Mouse (Mus musculus) olfactory bulb, adult 2 months (tissue): ENCODE results near the gene Stkld1. TPM values are rescaled to one million over a fixed set of nuclear protein-coding genes. Genes with fewer than 3 reads are reported as not detected.
A peak's percentile ranks its signal among the peaks of the same experiment; 100 is the strongest.

Experiments used
- H3K27ac ChIP-seq: fragments of 200-500 bp; 2 replicates; pipeline ENCODE4 v1.5.1; 2012; ENCODE audit warnings: low read depth, low read length; ENCODE audit not compliant: insufficient read depth
- H3K4me1 ChIP-seq: fragments of 200-500 bp; 2 replicates; pipeline ENCODE4 v1.6.1; 2012; ENCODE audit warnings: low read length; ENCODE audit not compliant: control insufficient read depth, insufficient read depth
- H3K4me3 ChIP-seq: fragments of 200-500 bp; 2 replicates; pipeline ENCODE4 v1.5.1; 2012; ENCODE audit warnings: mild to moderate bottlenecking, low read depth, low read length, moderate library complexity; ENCODE audit not compliant: insufficient read depth
- CTCF ChIP-seq: fragments of 200-500 bp; IDR thresholded peaks from 2 replicates; pipeline ENCODE4 v1.5.1; 2012; ENCODE audit warnings: low read depth, mild to moderate bottlenecking, low read length, moderate library complexity; ENCODE audit not compliant: insufficient read depth
- POLR2A ChIP-seq: fragments of 200-500 bp; IDR thresholded peaks from 2 replicates; pipeline ENCODE4 v1.6.1; 2012; ENCODE audit warnings: mild to moderate bottlenecking, low read depth, low read length, moderate library complexity; ENCODE audit not compliant: insufficient read depth
- WGBS: fragments of 180-500 bp; shearing (Covaris S2); methylation state at CpG from one replicate; pipeline ENCODE4 v1.1.7; 2018; 5-methylcytosine and 5-hydroxymethylcytosine counted together
- polyA plus RNA-seq: library from polyadenylated mRNA; stranded (reverse); fragments of >200 nt; gene quantifications from 2 replicates; pipeline ENCODE4 v1.2.4, GENCODE M21; 2012; ENCODE audit warnings: low replicate concordance; ENCODE audit not compliant: missing spikeins, insufficient read depth, insufficient read length

Gene Stkld1
- polyA plus RNA-seq, 1 experiment, result not detected

- no peak overlapping the region for H3K27ac ChIP-seq
- no peak overlapping the region for H3K4me3 ChIP-seq
- no peak for TF ChIP-seq CTCF
- no peak for TF ChIP-seq POLR2A
- no peaks in the 10 kb centered on the region for H3K4me1 ChIP-seq
- 79% methylated on average over 2 of the region's 2 CpGs for WGBS
Observed at GRCm38 (mm10) chr2:26954735-26955395, 21.0 kb downstream of the Stkld1 start.

GRCm38 (mm10) chr2:26956811-26957487 is 23.1 kb downstream of the Stkld1 start:
- Histone ChIP-seq H3K4me3 (no peak overlapping the region), H3K4me1 (0 out of 2 replicates have a peak, but pooled peaks cover 4% of the 10 kb centered on the region), H3K27ac (no peak overlapping the region)
- TF ChIP-seq CTCF (no peak), POLR2A (no peak)
- 95% methylated on average over 12 of the region's 12 CpGs for WGBS

- WGBS, result 85% methylated on average over 2 of the region's 2 CpGs
- H3K4me1 ChIP-seq, result 0 out of 2 replicates have a peak, but pooled peaks cover 4% of the 10 kb centered on the region
- H3K4me3 ChIP-seq, result no peak overlapping the region
- no peak overlapping the region for H3K27ac ChIP-seq
- TF ChIP-seq CTCF, result no peak
- no peak for TF ChIP-seq POLR2A
Observed at GRCm38 (mm10) chr2:26957488-26957859, 23.6 kb downstream of the Stkld1 start.

GRCm38 (mm10) chr2:26960756-26961155 is 26.9 kb downstream of the Stkld1 start:
- WGBS, result 61% methylated on average over 4 of the region's 4 CpGs
- no peak overlapping the region for H3K4me3 ChIP-seq
- H3K4me1 ChIP-seq, result peaks cover 10% of the 10 kb centered on the region; the same call in 1 of the 2 replicates
- H3K27ac ChIP-seq, result no peak overlapping the region
- no peak for TF ChIP-seq POLR2A
- TF ChIP-seq CTCF, result no peak

GRCm38 (mm10) chr2:26963923-26964723 is 30.3 kb downstream of the Stkld1 start, which contains the start of gene Rexo4:
Gene Rexo4 (minus strand): TSS chr2:26964386.
- Histone ChIP-seq H3K4me3 (peak within 1 kb of the TSS; percentile 83), H3K27ac (peak within 1 kb of the TSS; percentile 87), H3K4me1 (peaks cover 10% of the 10 kb centered on the region; the same call in 1 of the 2 replicates)
- under 1% methylated on average over 50 of the region's 50 CpGs for WGBS
- peak; percentile 50 for TF ChIP-seq POLR2A
- no peak for TF ChIP-seq CTCF

- Histone ChIP-seq H3K4me3 (peak overlapping the region; percentile 83), H3K27ac (peak overlapping the region; percentile 87), H3K4me1 (peaks cover 10% of the 10 kb centered on the region; the same call in 1 of the 2 replicates)
- 16% methylated on average over 13 of the region's 14 CpGs for WGBS
- no peak for TF ChIP-seq POLR2A
- no peak for TF ChIP-seq CTCF
Observed at GRCm38 (mm10) chr2:26964724-26965370, 31.0 kb downstream of the Stkld1 start.

- no peak overlapping the region for H3K27ac ChIP-seq
- TF ChIP-seq POLR2A (no peak), CTCF (no peak)
- no peak overlapping the region for H3K4me3 ChIP-seq
- 76% methylated on average over 2 of the region's 2 CpGs for WGBS
- H3K4me1 ChIP-seq, result peaks cover 6% of the 10 kb centered on the region; the same call in 1 of the 2 replicates
Observed at GRCm38 (mm10) chr2:26967262-26967661, 33.4 kb downstream of the Stkld1 start.

GRCm38 (mm10) chr2:26973116-26973515 is 39.3 kb downstream of the Stkld1 start, which contains the start of gene Adamts13:
Gene Adamts13 (plus strand): TSS chr2:26973416.
- TF ChIP-seq CTCF (no peak), POLR2A (no peak)
- no peak within 1 kb of the TSS for H3K27ac ChIP-seq
- no peak within 1 kb of the TSS for H3K4me3 ChIP-seq
- H3K4me1 ChIP-seq, result no peaks in the 10 kb centered on the region
- 61% methylated on average over 3 of the region's 3 CpGs for WGBS

- Histone ChIP-seq H3K27ac (no peak overlapping the region), H3K4me3 (no peak overlapping the region), H3K4me1 (no peaks in the 10 kb centered on the region)
- no peak for TF ChIP-seq CTCF
- TF ChIP-seq POLR2A, result no peak
- WGBS, result 43% methylated on average over 4 of the region's 4 CpGs
Observed at GRCm38 (mm10) chr2:26973960-26974359, 40.1 kb downstream of the Stkld1 start.
